Mouse (Mus musculus) kidney, embryonic 15.5 days (tissue): ENCODE data around the gene Sema6b. TPM values are rescaled to one million over a fixed set of nuclear protein-coding genes. Genes with fewer than 3 reads are reported as not detected.
A peak's percentile ranks its signal among the peaks of the same experiment; 100 is the strongest.

Experiments
- ATAC-seq: fragments of 200-750 bp; cut with Nextera tagmentation; replicated peaks from 2 replicates; pipeline ENCODE4 v1.8.0; 2017; ENCODE audit warnings: moderate TSS enrichment; ENCODE audit not compliant: low FRiP score
- H3K27ac ChIP-seq: fragments of 300-500 bp; sonication (generic); 2 replicates; pipeline ENCODE4 v1.5.1; 2015; ENCODE audit warnings: mild to moderate bottlenecking, inconsistent platforms
- H3K27me3 ChIP-seq: fragments of 300-500 bp; sonication (generic); 2 replicates; pipeline ENCODE4 v1.6.1; 2015; ENCODE audit warnings: inconsistent platforms
- H3K36me3 ChIP-seq: fragments of 300-500 bp; sonication (generic); 2 replicates; pipeline ENCODE4 v1.6.1; 2015; ENCODE audit warnings: inconsistent platforms
- H3K4me1 ChIP-seq: fragments of 300-500 bp; sonication (generic); 2 replicates; pipeline ENCODE4 v1.6.1; 2015; ENCODE audit warnings: inconsistent platforms
- H3K4me2 ChIP-seq: fragments of 300-500 bp; sonication (generic); 2 replicates; pipeline ENCODE4 v1.6.1; 2015; ENCODE audit warnings: moderate library complexity, mild to moderate bottlenecking, inconsistent platforms
- H3K4me3 ChIP-seq: fragments of 300-500 bp; sonication (generic); replicated peaks from 2 replicates; pipeline ENCODE4 v1.5.1; 2015; ENCODE audit warnings: mild to moderate bottlenecking, inconsistent platforms
- H3K9ac ChIP-seq: fragments of 300-500 bp; sonication (generic); 2 replicates; pipeline ENCODE4 v1.6.1; 2015; ENCODE audit warnings: mild to moderate bottlenecking, inconsistent platforms
- H3K9me3 ChIP-seq: fragments of 300-500 bp; sonication (generic); replicated peaks from 2 replicates; pipeline ENCODE4 v1.6.1; 2016; ENCODE audit warnings: inconsistent platforms
- WGBS: fragments of 180-500 bp; shearing (Covaris S2); methylation state at CpG from one replicate; pipeline ENCODE4 v1.1.7; 2015; ENCODE audit warnings: mixed read lengths; 5-methylcytosine and 5-hydroxymethylcytosine counted together
- polyA plus RNA-seq: library from polyadenylated mRNA; unstranded; fragments of >200 nt; fragmentation: Nextera tagmentation; extraction: Ambion mirVana; gene quantifications from 2 replicates; pipeline ENCODE4 v1.2.1, GENCODE M21; 2015

Sema6b gene
- polyA plus RNA-seq, result 1.5 TPM in 2 replicates

DNA sequence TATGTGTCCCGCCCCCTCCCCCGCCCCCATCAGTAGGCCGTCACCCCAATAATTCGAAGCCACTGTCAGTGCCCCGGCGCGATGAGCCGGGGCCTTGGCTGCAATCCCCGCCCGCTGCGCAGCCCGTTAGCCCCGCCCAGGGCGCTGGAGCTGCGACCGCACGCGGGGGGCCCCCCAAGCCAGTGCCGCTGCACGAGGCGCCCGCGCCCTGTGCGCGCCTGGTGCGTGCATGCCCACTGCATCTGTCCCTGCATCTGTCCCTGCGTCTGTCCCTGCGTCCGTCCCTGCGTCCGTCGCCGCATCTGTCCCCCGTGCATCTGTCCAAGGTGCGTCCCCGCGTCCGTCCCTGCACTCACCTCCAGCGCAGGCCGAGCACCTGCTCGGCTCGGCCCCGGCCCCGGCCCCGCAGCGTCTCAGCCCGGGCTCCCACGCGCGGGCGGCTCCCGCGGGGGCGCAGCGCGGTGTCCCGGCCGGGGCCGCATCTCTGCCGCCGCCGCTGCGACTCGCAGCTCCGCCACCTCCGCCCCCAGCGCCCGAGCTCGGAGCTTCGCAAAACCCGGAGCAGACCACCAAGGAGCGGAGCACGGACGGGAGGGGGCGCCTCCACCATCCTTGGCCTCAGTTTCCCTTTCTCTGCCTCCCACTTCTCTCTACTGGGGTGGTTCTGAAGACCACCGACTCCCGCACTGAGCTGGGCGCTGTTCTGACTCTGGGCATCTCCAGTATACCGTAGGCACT lies at the start of gene Sema6b:
Gene Sema6b (minus strand): TSS at position 486 of the 738 bp plus-strand sequence.
- WGBS, result 1% methylated on average over 77 of the region's 79 CpGs

DNA sequence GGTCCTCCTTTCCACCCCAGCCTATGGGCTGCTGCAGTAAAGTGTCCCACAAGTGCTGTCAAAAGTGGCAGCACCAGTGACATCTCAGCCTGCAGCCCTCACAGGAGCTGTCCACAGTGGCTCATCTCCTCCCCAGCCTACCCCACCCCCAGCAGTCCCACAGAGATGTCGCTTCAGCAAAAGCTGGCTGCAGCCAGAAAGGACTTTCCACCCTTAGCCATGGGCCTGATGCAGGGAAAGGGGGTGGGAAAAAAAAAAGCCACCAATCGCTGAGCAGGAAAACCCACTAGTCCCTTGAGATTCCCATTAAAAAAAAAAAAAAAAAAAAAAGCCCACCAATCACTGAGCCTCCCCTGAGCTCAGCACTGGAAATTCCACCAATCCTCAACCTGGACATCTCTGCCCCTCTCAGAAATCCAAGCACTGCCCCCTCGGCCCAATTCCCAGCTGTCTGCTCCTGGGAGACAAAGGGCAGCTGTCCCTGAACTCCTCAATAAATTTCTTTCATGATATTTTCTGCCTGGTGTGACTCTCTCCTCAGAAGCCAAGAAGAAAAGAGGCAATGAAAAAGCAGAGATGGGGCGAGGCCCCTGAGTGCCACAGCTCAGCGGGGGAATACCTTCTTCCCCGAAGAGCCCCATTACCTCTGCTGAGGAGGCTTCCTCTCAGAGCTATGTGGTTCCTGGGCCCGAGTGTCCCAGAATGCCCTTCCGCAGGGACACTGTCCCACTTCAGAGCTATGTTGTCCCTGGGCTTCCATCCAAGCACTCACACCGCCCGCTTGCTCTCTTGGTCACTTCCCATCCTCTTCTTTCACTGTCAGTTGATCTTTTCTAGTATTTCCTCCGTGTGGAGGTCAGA lies 45.4 kb upstream of the Sema6b start:
- Histone ChIP-seq H3K4me2 (peak overlapping the region; percentile 76), H3K9me3 (no peaks in the 10 kb centered on the region), H3K36me3 (peaks cover 58% of the 10 kb centered on the region), H3K27ac (peak overlapping the region; percentile 85), H3K9ac (0 out of 2 replicates have a peak overlapping the region, but pooled peaks have one; percentile 21), H3K27me3 (no peaks in the 10 kb centered on the region), H3K4me3 (0 out of 2 replicates have a peak overlapping the region, but pooled peaks have one; percentile 6), H3K4me1 (peaks cover 35% of the 10 kb centered on the region)
- peak; percentile 30 for ATAC-seq
- WGBS, result 22% methylated on average over 11 of the region's 11 CpGs

More for the DNA sequence above, at the start of gene Sema6b:
- no peaks in the 10 kb centered on the region for H3K9me3 ChIP-seq
- peak within 1 kb of the TSS; percentile 45; the same call in 1 of the 2 replicates for H3K9ac ChIP-seq
- ATAC-seq, result peak; percentile 22; the same call in 1 of the 2 replicates
- no peaks in the 10 kb centered on the region for H3K36me3 ChIP-seq
- peaks cover 79% of the 10 kb centered on the region for H3K27me3 ChIP-seq
- no peak within 1 kb of the TSS for H3K27ac ChIP-seq
- H3K4me2 ChIP-seq, result peak within 1 kb of the TSS; percentile 100
- H3K4me1 ChIP-seq, result peaks cover 48% of the 10 kb centered on the region
- peak within 1 kb of the TSS; percentile 69 for H3K4me3 ChIP-seq

DNA sequence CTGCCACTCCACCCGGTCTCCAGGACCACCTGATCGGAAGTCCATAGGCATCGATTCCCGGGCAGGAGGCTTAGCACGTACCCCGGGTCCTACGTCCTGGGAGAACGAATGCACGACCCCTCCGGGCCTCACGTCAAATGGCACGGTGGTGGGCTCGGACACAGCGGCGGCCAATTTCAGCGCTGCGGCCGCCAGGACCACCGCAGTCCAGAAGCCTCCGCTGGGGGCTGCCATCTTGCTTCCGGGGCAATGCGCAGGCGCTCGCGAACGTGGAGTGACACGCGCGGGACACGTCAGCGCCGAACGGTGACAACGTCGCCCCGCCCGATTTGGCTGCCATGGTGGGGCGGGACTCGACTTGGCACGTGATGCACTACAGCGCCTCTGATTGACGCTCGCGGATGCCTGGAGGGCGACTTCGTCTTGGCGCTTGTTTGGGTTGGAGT lies 43.5 kb upstream of the Sema6b start, which contains the start of gene Mydgf:
Gene Mydgf (minus strand): TSS at position 263 of the 446 bp plus-strand sequence.
- peaks cover 58% of the 10 kb centered on the region for H3K36me3 ChIP-seq
- peak; percentile 87 for ATAC-seq
- H3K27me3 ChIP-seq, result no peaks in the 10 kb centered on the region
- under 1% methylated on average over 47 of the region's 47 CpGs for WGBS
- no peaks in the 10 kb centered on the region for H3K9me3 ChIP-seq
- peak within 1 kb of the TSS; percentile 67 for H3K4me3 ChIP-seq
- peak within 1 kb of the TSS; percentile 85 for H3K27ac ChIP-seq
- H3K4me2 ChIP-seq, result peak within 1 kb of the TSS; percentile 76
- peaks cover 35% of the 10 kb centered on the region for H3K4me1 ChIP-seq
- H3K9ac ChIP-seq, result peak within 1 kb of the TSS; percentile 75

DNA sequence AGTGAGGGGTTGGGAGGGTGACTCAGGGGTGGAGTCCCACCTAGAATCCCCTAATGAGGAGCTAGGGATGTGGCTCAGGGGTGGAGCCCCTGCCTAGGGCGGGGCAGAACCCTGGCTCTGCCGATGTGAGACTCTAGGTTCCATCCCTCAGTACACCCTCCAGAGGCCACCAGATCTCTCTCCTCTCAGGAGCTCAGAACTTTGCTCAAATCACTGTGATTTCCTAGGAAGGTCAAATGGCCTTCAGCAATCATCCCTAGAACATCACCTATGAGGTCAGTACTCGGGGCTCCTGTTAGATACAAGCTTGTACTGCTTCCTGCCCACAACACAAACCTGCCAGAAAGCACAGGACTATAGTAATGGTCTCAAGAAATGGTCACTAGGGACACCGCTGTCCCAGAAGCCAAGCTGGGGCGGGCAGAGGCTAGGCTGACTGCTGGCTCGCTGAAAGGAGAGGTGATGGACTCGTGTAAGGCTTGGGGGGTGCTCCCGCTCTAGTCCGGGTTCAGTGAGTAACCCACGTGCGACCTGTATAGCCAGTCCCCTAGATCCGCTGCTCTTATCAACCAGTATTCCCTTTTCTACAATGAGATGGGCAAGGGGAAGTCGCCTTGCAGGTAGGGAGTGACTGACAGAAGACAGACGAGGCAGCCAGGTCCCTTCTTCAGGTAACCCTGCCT lies 43.0 kb upstream of the Sema6b start:
- ATAC-seq, result peak; percentile 24
- Histone ChIP-seq H3K4me2 (peak overlapping the region; percentile 76), H3K27me3 (no peaks in the 10 kb centered on the region), H3K27ac (peak overlapping the region; percentile 85), H3K9ac (peak overlapping the region; percentile 75), H3K4me3 (peak overlapping the region; percentile 67), H3K36me3 (peaks cover 57% of the 10 kb centered on the region), H3K4me1 (peaks cover 35% of the 10 kb centered on the region), H3K9me3 (no peaks in the 10 kb centered on the region)
- 2% methylated on average over 14 of the region's 14 CpGs for WGBS

DNA sequence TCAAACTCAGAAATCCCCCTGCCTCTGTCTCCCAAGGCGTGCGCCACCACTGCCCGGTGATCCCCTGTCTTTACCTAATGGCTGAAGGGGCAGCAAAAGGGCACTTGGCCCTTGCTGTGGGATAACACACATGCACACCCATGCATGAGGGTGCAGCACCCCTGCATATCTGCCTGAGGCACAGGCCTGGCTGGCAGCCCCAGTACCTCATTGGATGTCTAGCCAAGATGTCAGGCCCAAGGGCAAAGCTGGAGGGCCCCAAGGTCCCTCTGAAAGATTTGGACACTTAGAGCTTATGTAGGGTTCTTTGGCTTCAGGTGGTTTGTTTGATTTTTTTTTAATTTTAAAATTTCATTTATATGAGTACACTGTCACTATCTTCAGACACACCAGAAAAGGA lies 35.3 kb upstream of the Sema6b start:
- Histone ChIP-seq H3K27me3 (no peaks in the 10 kb centered on the region), H3K4me2 (no peak overlapping the region), H3K9me3 (no peaks in the 10 kb centered on the region), H3K36me3 (peaks cover 58% of the 10 kb centered on the region), H3K9ac (no peak overlapping the region), H3K4me3 (no peak overlapping the region), H3K27ac (no peak overlapping the region), H3K4me1 (peaks cover 7% of the 10 kb centered on the region; the same call in 1 of the 2 replicates)
- ATAC-seq, result no peak
- 98% methylated on average over 3 of the region's 3 CpGs for WGBS

DNA sequence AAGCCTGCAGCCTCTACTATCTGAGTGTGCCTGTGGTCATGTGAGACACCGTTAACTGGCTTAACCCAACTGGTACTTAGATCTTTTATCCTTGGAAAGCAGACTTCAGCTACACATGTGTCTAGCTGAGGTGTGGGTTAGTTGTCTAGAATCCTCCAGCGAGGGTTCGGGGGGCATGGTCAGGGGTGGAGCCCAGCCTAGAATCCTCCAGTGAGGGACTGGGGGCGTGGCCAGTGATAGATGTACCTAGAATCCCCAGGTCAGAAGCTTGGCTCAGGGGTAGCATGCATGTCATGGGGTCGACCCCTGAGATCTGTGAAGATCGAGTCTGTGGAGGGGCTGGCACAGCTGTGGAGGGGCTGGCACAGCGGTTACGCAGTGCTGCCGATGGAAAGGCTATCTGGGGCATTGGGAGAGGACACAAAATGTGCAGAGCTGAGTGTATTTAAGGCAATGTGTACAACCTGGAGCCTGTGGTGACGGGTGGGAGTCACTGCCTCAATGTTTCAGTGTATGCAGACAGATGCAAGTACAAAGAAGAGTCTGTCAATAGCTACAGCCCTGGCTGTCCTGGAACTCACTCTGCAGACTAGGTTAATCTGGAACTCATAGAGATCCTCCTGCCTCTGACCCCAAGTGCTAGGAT lies 33.4 kb upstream of the Sema6b start:
- ATAC-seq, result no peak
- no peaks in the 10 kb centered on the region for H3K9me3 ChIP-seq
- no peak overlapping the region for H3K4me3 ChIP-seq
- no peaks in the 10 kb centered on the region for H3K27me3 ChIP-seq
- H3K36me3 ChIP-seq, result peaks cover 40% of the 10 kb centered on the region
- H3K4me2 ChIP-seq, result no peak overlapping the region
- 58% methylated on average over 10 of the region's 10 CpGs for WGBS
- H3K4me1 ChIP-seq, result peaks cover 7% of the 10 kb centered on the region; the same call in 1 of the 2 replicates
- H3K27ac ChIP-seq, result no peak overlapping the region
- H3K9ac ChIP-seq, result no peak overlapping the region

DNA sequence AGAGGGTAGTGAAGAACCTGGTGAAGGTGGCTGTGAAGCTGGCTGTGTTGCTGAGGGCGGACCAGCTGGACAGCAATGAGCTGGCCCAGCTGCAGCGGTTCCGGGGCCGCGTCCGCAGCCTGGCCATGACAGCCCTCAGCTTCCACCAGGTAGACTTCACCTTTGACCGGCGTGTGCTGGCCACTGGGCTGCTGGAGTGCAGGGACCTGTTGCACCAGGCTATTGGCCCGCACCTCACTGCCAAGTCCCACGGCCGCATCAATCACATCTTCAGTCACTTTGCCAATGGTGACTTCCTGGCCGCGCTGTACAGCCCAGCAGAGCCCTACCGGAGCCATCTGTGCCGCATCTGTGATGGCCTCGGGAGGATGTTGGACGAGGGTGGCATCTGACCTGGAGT lies 31.7 kb upstream of the Sema6b start:
- Histone ChIP-seq H3K27ac (no peak overlapping the region), H3K4me1 (peaks cover 7% of the 10 kb centered on the region; the same call in 1 of the 2 replicates), H3K4me3 (no peak overlapping the region), H3K36me3 (peaks cover 23% of the 10 kb centered on the region), H3K9me3 (no peaks in the 10 kb centered on the region), H3K4me2 (no peak overlapping the region), H3K9ac (no peak overlapping the region), H3K27me3 (0 out of 2 replicates have a peak, but pooled peaks cover 3% of the 10 kb centered on the region)
- no peak for ATAC-seq
- WGBS, result 88% methylated on average over 17 of the region's 17 CpGs

DNA sequence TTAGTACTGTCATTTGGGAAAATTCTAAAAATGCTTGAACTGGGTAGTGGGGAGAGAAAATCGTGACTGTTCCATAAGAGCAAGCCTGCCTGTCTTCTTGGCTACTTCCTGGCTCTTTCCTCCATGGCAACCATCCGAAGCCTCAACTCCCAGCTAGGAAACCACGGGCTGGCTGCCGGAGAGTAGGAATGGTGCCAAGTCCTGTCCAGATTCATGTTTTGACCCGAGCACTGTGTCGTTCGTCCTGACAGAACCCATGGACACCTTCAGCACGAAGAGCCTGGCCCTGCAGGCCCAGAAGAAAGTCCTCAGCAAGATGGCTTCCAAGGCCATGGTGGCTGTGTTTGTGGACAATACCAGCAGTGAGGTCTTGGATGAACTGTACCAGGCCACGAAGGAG lies 31.3 kb upstream of the Sema6b start:
- Histone ChIP-seq H3K27ac (no peak overlapping the region), H3K4me2 (no peak overlapping the region), H3K4me3 (no peak overlapping the region), H3K4me1 (peaks cover 7% of the 10 kb centered on the region; the same call in 1 of the 2 replicates), H3K36me3 (peaks cover 19% of the 10 kb centered on the region), H3K9ac (no peak overlapping the region), H3K9me3 (no peaks in the 10 kb centered on the region), H3K27me3 (0 out of 2 replicates have a peak, but pooled peaks cover 3% of the 10 kb centered on the region)
- no peak for ATAC-seq
- WGBS, result 61% methylated on average over 9 of the region's 9 CpGs

DNA sequence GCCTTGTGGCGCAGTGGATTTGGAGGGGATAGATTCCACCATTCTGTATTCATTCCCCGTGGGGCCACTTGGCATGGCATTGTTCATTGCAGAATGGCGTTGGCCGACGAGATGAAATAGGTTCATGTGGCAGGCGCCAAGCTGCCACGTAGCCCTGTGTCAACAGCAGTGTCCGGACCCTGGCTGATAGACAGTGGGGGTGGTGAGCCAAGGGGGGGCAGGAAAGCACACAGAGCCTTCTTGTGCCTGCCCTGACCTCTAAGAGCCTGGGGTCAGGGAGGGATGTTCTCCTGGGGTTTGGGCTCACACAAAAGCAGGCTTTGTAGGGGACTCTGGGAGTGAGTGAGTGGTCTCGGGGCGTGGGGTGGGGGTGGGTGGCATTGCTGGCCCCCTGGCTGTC lies 30.5 kb upstream of the Sema6b start:
- Histone ChIP-seq H3K4me3 (no peak overlapping the region), H3K27me3 (0 out of 2 replicates have a peak, but pooled peaks cover 3% of the 10 kb centered on the region), H3K9me3 (no peaks in the 10 kb centered on the region), H3K4me2 (no peak overlapping the region), H3K27ac (peak overlapping the region; percentile 75), H3K36me3 (peaks cover 12% of the 10 kb centered on the region), H3K4me1 (peaks cover 7% of the 10 kb centered on the region; the same call in 1 of the 2 replicates), H3K9ac (no peak overlapping the region)
- no peak for ATAC-seq
- 67% methylated on average over 10 of the region's 10 CpGs for WGBS

DNA sequence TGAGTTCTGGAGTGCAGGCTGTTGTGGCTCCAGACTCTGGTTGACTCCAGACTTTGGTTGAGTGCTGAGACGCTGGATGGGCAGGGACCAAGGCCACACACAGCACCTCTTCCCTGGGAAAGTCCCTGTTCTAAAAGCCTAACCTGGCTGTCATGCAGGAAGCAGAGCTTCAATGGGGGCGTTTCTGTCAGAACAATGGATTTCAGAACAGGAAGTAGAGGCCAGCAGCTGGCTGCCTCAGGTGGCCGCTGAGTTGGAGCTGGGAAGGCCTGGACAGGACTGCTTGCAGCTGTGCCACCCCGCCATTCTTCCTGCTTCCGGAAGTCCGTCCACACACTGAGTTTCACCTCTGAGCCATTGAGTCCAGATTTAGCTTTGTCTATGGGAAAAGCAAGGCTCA lies 29.7 kb upstream of the Sema6b start:
- H3K27ac ChIP-seq, result peak overlapping the region; percentile 75
- 67% methylated on average over 6 of the region's 6 CpGs for WGBS
- peaks cover 15% of the 10 kb centered on the region; the same call in 1 of the 2 replicates for H3K4me1 ChIP-seq
- no peak overlapping the region for H3K9ac ChIP-seq
- no peak overlapping the region for H3K4me2 ChIP-seq
- H3K9me3 ChIP-seq, result no peaks in the 10 kb centered on the region
- H3K27me3 ChIP-seq, result 0 out of 2 replicates have a peak, but pooled peaks cover 3% of the 10 kb centered on the region
- 0 out of 2 replicates have a peak, but pooled peaks have one; percentile 24 for ATAC-seq
- peaks cover 5% of the 10 kb centered on the region; the same call in 1 of the 2 replicates for H3K36me3 ChIP-seq
- no peak overlapping the region for H3K4me3 ChIP-seq

DNA sequence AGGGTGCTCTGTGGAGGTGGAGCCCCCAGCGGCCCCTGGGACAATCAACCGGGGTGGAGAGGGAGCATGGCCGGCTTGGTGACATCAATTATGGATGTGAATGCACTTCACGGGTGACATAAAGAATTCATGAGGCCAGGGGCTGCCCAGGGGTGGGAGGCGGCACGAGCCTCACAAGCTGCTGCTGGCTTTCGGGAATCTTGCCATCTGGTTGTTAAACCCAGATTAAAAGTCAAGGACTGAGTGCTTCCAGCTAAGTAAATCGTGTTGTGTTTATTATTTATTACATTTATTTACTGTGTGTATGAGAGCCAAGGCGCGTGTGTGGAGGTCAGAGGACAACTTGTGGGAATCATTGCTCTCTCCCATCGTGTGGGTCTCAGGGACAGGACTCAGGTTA lies 25.5 kb upstream of the Sema6b start:
- WGBS, result 46% methylated on average over 11 of the region's 11 CpGs
- no peaks in the 10 kb centered on the region for H3K36me3 ChIP-seq
- H3K9ac ChIP-seq, result no peak overlapping the region
- H3K9me3 ChIP-seq, result no peaks in the 10 kb centered on the region
- no peak for ATAC-seq
- H3K27ac ChIP-seq, result no peak overlapping the region
- 0 out of 2 replicates have a peak, but pooled peaks cover 8% of the 10 kb centered on the region for H3K27me3 ChIP-seq
- no peak overlapping the region for H3K4me3 ChIP-seq
- H3K4me1 ChIP-seq, result peaks cover 35% of the 10 kb centered on the region
- 0 out of 2 replicates have a peak overlapping the region, but pooled peaks have one; percentile 12 for H3K4me2 ChIP-seq
